Mouse (Mus musculus) frontal cortex, postnatal 36 days (tissue): ENCODE data around the gene C130050O18Rik.

Experiments used
- DNase-seq, 2 experiments: peaks; one replicate each; pipeline ENCODE4 v3.0.0; 2022; ENCODE audit warnings: low spot score in 2 of 2

The C130050O18Rik gene

GRCm38 (mm10) chr5:139460384-139461067 is 55.4 kb downstream of the C130050O18Rik start, which contains the start of gene 3110082I17Rik:
Gene 3110082I17Rik (minus strand): TSS chr5:139460527.
- DNase-seq, result peak; percentile 99

- DNase-seq, result no peak
Observed at GRCm38 (mm10) chr5:139464874-139465273, 59.8 kb downstream of the C130050O18Rik start.
